Mouse (Mus musculus): ENCODE results near the gene Gfpt2.

GRCm38 (mm10) chr11:49820928-49821327 is 26.9 kb downstream of the Gfpt2 start:
- TF ChIP-seq CTCF (IDR thresholded peaks at IDR 0.05; ENCODE audit: borderline replicate concordance, extremely low read depth, insufficient read depth, insufficient read length) (no peak), POLR2A (IDR thresholded peaks at IDR 0.05; ENCODE audit: borderline replicate concordance, extremely low read depth, insufficient read depth, insufficient read length, poor library complexity, severe bottlenecking) (no peak)
